Mouse (Mus musculus) left cerebral cortex, adult 11 months (tissue): ENCODE measurements around the gene Ssty2.
"Not testable (repeated sequence)": the region's sequence is repeated elsewhere in the genome, so short reads cannot be mapped to it uniquely, and the experiment has no call there.

ENCODE experiments used
- DNase-seq: peaks from one replicate; pipeline ENCODE4 v3.0.0; 2022; ENCODE audit warnings: low spot score

Gene Ssty2

DNA sequence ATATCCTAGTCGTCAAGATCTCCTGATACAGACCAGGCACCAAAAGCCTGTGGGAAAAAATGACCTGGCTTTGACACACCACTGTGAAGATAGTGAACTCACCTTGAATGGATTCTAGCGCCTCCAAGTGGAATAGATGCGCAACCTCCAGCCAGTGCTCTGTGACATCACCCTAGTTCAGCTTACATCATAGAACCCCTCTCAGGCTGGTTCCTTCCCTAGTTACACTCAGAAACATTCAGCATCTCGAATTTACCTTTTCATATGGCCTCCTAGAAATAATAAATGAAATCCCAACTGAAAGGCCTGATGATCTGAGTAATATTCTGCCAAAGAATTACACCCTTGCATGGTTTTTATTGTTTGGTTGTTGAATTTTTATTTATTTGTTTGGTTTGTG is at the start of gene Ssty2:
Gene Ssty2, minus strand, starts transcription at position 101 of the 400 bp plus-strand sequence.
- not testable (repeated sequence) for DNase-seq
